Mouse (Mus musculus): Measurements from ENCODE around the gene Crb2. TPM values are rescaled to one million over a fixed set of nuclear protein-coding genes. Genes with fewer than 3 reads are reported as not detected.

Gene Crb2
- polyA plus RNA-seq, 1 experiment from 2014 or later: 2.2 TPM

GRCm38 (mm10) chr2:37802610-37803212 lies 26.7 kb downstream of the Crb2 start:
- WGBS: 43% methylated on average over 4 of the region's 4 CpGs
- Histone ChIP-seq H3K36me3 (ENCODE audit: control insufficient read depth, insufficient read depth, low read length) (peaks cover 4% of the 10 kb centered on the region; the same call in 1 of the 2 replicates), H3K9ac (ENCODE audit: low read length) (no peak overlapping the region), H3K27me3 (ENCODE audit: control insufficient read depth, insufficient read depth, low read length) (no peaks in the 10 kb centered on the region), H3K4me3 (ENCODE audit: control insufficient read depth in 1 of 2, insufficient read depth in 1 of 2, low read depth in 1 of 2, low read length in 2 of 2) (no peak overlapping the region), H3K4me2 (ENCODE audit: low read length) (no peak overlapping the region), H3K4me1 (ENCODE audit: control insufficient read depth in 2 of 2, insufficient read depth in 2 of 2, low read length in 2 of 2) (peaks cover 0 to 8% of the 10 kb centered on the region in 2 experiments; a peak in 2 of 4 replicates), H3K9me3 (ENCODE audit: control insufficient read depth, low read length) (no peaks in the 10 kb centered on the region), H3K27ac (replicated peaks in 1 of 2; ENCODE audit: control insufficient read depth in 1 of 2, insufficient read depth in 1 of 2, low read depth in 2 of 2, low read length in 2 of 2) (no peak overlapping the region)
- no peak; the same call in 1 of the 2 replicates for ATAC-seq (ENCODE audit: insufficient number of reproducible peaks, insufficient read depth, low FRiP score, low read depth)

DNA sequence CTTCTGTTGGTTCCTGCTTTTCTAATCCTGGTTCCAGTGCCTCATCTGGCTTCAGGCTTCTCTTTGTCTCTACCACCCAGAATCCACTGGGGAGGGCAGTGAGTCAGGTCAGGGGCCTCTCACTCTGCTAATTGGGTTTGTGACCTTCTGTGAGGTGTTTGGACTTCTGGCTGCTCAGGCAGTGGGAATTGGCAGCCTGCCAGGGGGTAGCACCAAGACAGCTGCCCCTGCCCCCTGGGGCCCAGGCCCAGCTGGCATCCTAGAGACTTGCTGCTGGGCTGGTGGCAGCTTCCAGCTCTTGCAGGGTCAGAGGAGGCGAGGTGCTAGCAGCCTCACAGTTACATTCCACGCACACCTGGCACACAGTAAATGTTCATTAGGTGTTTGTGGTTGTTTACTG lies 35.6 kb downstream of the Crb2 start:
- WGBS: 76% methylated on average over 2 of the region's 2 CpGs
- Histone ChIP-seq H3K4me3 (ENCODE audit: control insufficient read depth in 1 of 2, insufficient read depth in 1 of 2, low read depth in 1 of 2, low read length in 2 of 2) (no peak overlapping the region), H3K4me2 (ENCODE audit: low read length) (no peak overlapping the region), H3K9me3 (ENCODE audit: control insufficient read depth, low read length) (no peaks in the 10 kb centered on the region), H3K9ac (ENCODE audit: low read length) (no peak overlapping the region), H3K27ac (replicated peaks in 1 of 2; ENCODE audit: control insufficient read depth in 1 of 2, insufficient read depth in 1 of 2, low read depth in 2 of 2, low read length in 2 of 2) (no peak overlapping the region; a peak in 1 of 4 replicates), H3K27me3 (ENCODE audit: control insufficient read depth, insufficient read depth, low read length) (no peaks in the 10 kb centered on the region), H3K36me3 (ENCODE audit: control insufficient read depth, insufficient read depth, low read length) (peaks cover 11% of the 10 kb centered on the region; the same call in 1 of the 2 replicates), H3K4me1 (ENCODE audit: control insufficient read depth in 2 of 2, insufficient read depth in 2 of 2, low read length in 2 of 2) (peaks cover 8 to 11% of the 10 kb centered on the region in 2 experiments)
- no peak for ATAC-seq (ENCODE audit: insufficient number of reproducible peaks, insufficient read depth, low FRiP score, low read depth)

DNA sequence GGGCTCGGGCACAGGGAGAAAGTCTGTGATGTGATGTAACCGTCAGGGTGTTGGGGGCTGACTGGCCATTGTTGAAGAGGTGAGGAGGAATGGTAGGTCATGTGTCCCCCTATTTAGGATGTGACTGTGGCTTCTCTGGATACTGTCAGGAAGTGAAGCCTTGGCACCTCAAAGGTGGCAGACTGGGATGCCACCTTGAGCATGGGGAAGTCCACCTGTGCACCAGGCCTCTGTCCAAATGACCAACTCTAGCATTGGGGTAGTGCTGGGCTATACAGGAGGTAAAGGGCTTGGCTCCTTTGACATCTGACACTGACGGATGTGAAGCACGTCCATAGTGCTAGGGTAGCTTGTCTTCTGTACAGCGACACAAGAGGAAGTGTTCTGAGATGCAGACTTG lies 36.4 kb downstream of the Crb2 start:
- no peak for ATAC-seq (ENCODE audit: insufficient number of reproducible peaks, insufficient read depth, low FRiP score, low read depth)
- H3K4me1 ChIP-seq (ENCODE audit: control insufficient read depth in 2 of 2, insufficient read depth in 2 of 2, low read length in 2 of 2): peaks cover 8 to 11% of the 10 kb centered on the region in 2 experiments
- H3K36me3 ChIP-seq (ENCODE audit: control insufficient read depth, insufficient read depth, low read length): peaks cover 11% of the 10 kb centered on the region; the same call in 1 of the 2 replicates
- WGBS: 85% methylated on average over 5 of the region's 5 CpGs
- no peaks in the 10 kb centered on the region for H3K27me3 ChIP-seq (ENCODE audit: control insufficient read depth, insufficient read depth, low read length)
- H3K4me2 ChIP-seq (ENCODE audit: low read length): no peak overlapping the region
- H3K9ac ChIP-seq (ENCODE audit: low read length): no peak overlapping the region
- H3K27ac ChIP-seq (replicated peaks in 1 of 2; ENCODE audit: control insufficient read depth in 1 of 2, insufficient read depth in 1 of 2, low read depth in 2 of 2, low read length in 2 of 2): no peak overlapping the region
- no peak overlapping the region for H3K4me3 ChIP-seq (ENCODE audit: control insufficient read depth in 1 of 2, insufficient read depth in 1 of 2, low read depth in 1 of 2, low read length in 2 of 2)
- no peaks in the 10 kb centered on the region for H3K9me3 ChIP-seq (ENCODE audit: control insufficient read depth, low read length)

GRCm38 (mm10) chr2:37814820-37815361 lies 38.8 kb downstream of the Crb2 start:
- H3K4me1 ChIP-seq (ENCODE audit: control insufficient read depth in 2 of 2, insufficient read depth in 2 of 2, low read length in 2 of 2): peaks cover 11 to 17% of the 10 kb centered on the region in 2 experiments
- 76% methylated on average over 8 of the region's 8 CpGs for WGBS
- no peak for ATAC-seq (ENCODE audit: insufficient number of reproducible peaks, insufficient read depth, low FRiP score, low read depth)

GRCm38 (mm10) chr2:37815676-37816075 lies 39.6 kb downstream of the Crb2 start:
- H3K9me3 ChIP-seq (ENCODE audit: control insufficient read depth, low read length): no peaks in the 10 kb centered on the region
- peaks cover 11% of the 10 kb centered on the region; the same call in 1 of the 2 replicates for H3K36me3 ChIP-seq (ENCODE audit: control insufficient read depth, insufficient read depth, low read length)
- H3K4me2 ChIP-seq (ENCODE audit: low read length): no peak overlapping the region
- H3K27ac ChIP-seq (replicated peaks in 1 of 2; ENCODE audit: control insufficient read depth in 1 of 2, insufficient read depth in 1 of 2, low read depth in 2 of 2, low read length in 2 of 2): no peak overlapping the region
- no peaks in the 10 kb centered on the region for H3K27me3 ChIP-seq (ENCODE audit: control insufficient read depth, insufficient read depth, low read length)
- no peak overlapping the region for H3K4me3 ChIP-seq (ENCODE audit: control insufficient read depth in 1 of 2, insufficient read depth in 1 of 2, low read depth in 1 of 2, low read length in 2 of 2)
- H3K9ac ChIP-seq (ENCODE audit: low read length): no peak overlapping the region
- no peak for ATAC-seq (ENCODE audit: insufficient number of reproducible peaks, insufficient read depth, low FRiP score, low read depth)
- H3K4me1 ChIP-seq (ENCODE audit: control insufficient read depth in 2 of 2, insufficient read depth in 2 of 2, low read length in 2 of 2): peaks cover 11 to 18% of the 10 kb centered on the region in 2 experiments
- 14% methylated on average over 3 of the region's 3 CpGs for WGBS

More at GRCm38 (mm10) chr2:37814820-37815361, 38.8 kb downstream of the Crb2 start:
- H3K9ac ChIP-seq (ENCODE audit: low read length): no peak overlapping the region
- H3K36me3 ChIP-seq (ENCODE audit: control insufficient read depth, insufficient read depth, low read length): peaks cover 11% of the 10 kb centered on the region; the same call in 1 of the 2 replicates
- no peak overlapping the region for H3K4me2 ChIP-seq (ENCODE audit: low read length)
- no peaks in the 10 kb centered on the region for H3K9me3 ChIP-seq (ENCODE audit: control insufficient read depth, low read length)
- H3K4me3 ChIP-seq (ENCODE audit: control insufficient read depth in 1 of 2, insufficient read depth in 1 of 2, low read depth in 1 of 2, low read length in 2 of 2): no peak overlapping the region
- no peaks in the 10 kb centered on the region for H3K27me3 ChIP-seq (ENCODE audit: control insufficient read depth, insufficient read depth, low read length)
- no peak overlapping the region for H3K27ac ChIP-seq (replicated peaks in 1 of 2; ENCODE audit: control insufficient read depth in 1 of 2, insufficient read depth in 1 of 2, low read depth in 2 of 2, low read length in 2 of 2)

- Histone ChIP-seq H3K27me3 (ENCODE audit: control insufficient read depth, insufficient read depth, low read length) (no peaks in the 10 kb centered on the region), H3K4me1 (ENCODE audit: control insufficient read depth in 2 of 2, insufficient read depth in 2 of 2, low read length in 2 of 2) (peaks cover 2 to 8% of the 10 kb centered on the region in 2 experiments; a peak in 2 of 4 replicates), H3K9me3 (ENCODE audit: control insufficient read depth, low read length) (no peaks in the 10 kb centered on the region), H3K4me3 (ENCODE audit: control insufficient read depth in 1 of 2, insufficient read depth in 1 of 2, low read depth in 1 of 2, low read length in 2 of 2) (no peak overlapping the region), H3K9ac (ENCODE audit: low read length) (no peak overlapping the region), H3K36me3 (ENCODE audit: control insufficient read depth, insufficient read depth, low read length) (0 out of 2 replicates have a peak, but pooled peaks cover 3% of the 10 kb centered on the region), H3K4me2 (ENCODE audit: low read length) (no peak overlapping the region), H3K27ac (replicated peaks in 1 of 2; ENCODE audit: control insufficient read depth in 1 of 2, insufficient read depth in 1 of 2, low read depth in 2 of 2, low read length in 2 of 2) (no peak overlapping the region)
- ATAC-seq (ENCODE audit: insufficient number of reproducible peaks, insufficient read depth, low FRiP score, low read depth): no peak
- 36% methylated on average over 5 of the region's 5 CpGs for WGBS
These were observed 42.9 kb downstream of the Crb2 start for GRCm38 (mm10) chr2:37818761-37819525.

DNA sequence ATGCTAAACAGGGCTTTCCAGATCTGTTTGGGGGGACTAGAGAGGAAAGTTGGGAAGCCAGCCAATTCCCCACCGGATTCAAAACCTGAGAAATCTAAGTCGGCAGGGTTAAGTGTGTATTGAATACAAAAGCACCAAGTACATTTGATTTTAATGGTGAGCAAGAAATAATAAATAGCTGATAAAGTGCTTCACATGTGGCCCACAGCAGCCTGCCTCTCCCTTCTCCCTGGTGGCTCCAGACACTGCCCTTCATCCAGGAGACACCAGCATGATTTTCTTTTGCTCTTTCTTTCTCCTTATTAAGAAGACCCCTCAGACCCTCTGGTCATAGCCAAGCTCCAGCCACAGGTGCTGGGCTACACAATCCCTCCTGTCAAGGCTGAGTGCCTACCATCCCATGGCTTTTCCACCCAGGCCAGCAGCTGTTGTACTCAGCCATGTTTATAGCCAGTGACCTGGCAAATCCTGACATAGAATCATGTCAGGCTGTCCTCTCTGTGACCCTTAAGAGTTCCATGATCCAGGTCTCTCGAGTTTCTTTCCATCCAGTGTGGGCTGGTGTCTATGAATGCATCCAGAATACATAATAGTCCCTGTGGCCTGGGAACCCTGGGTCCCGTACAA lies 43.6 kb downstream of the Crb2 start:
- no peak overlapping the region for H3K4me2 ChIP-seq (ENCODE audit: low read length)
- H3K9ac ChIP-seq (ENCODE audit: low read length): no peak overlapping the region
- H3K36me3 ChIP-seq (ENCODE audit: control insufficient read depth, insufficient read depth, low read length): no peaks in the 10 kb centered on the region
- no peak for ATAC-seq (ENCODE audit: insufficient number of reproducible peaks, insufficient read depth, low FRiP score, low read depth)
- 47% methylated on average over 4 of the region's 4 CpGs for WGBS
- peaks cover 2 to 8% of the 10 kb centered on the region in 2 experiments; a peak in 2 of 4 replicates for H3K4me1 ChIP-seq (ENCODE audit: control insufficient read depth in 2 of 2, insufficient read depth in 2 of 2, low read length in 2 of 2)
- H3K27me3 ChIP-seq (ENCODE audit: control insufficient read depth, insufficient read depth, low read length): no peaks in the 10 kb centered on the region
- H3K9me3 ChIP-seq (ENCODE audit: control insufficient read depth, low read length): no peaks in the 10 kb centered on the region
- no peak overlapping the region for H3K27ac ChIP-seq (replicated peaks in 1 of 2; ENCODE audit: control insufficient read depth in 1 of 2, insufficient read depth in 1 of 2, low read depth in 2 of 2, low read length in 2 of 2)
- H3K4me3 ChIP-seq (ENCODE audit: control insufficient read depth in 1 of 2, insufficient read depth in 1 of 2, low read depth in 1 of 2, low read length in 2 of 2): no peak overlapping the region

Measured in heart, embryonic 14.5 days (tissue).